Mouse (Mus musculus): ENCODE data around the gene Iffo1.

- TF ChIP-seq POLR2A (IDR thresholded peaks at IDR 0.05; ENCODE audit: low read depth, low read length) (no peak), MAZ (IDR thresholded peaks at IDR 0.05; ENCODE audit: low read depth, low read length) (no peak), POLR2AphosphoS2 (IDR thresholded peaks at IDR 0.05; ENCODE audit: low read depth, low read length) (no peak), CTCF (conservative IDR thresholded peaks at IDR 0.05 in 1 of 2, IDR thresholded peaks at IDR 0.05 in 1 of 2; ENCODE audit: low read depth in 2 of 2, low read length in 2 of 2) (peak; percentile 9 to 20; a peak in 2 of 4 replicates), MAX (IDR thresholded peaks at IDR 0.05; ENCODE audit: low read length) (no peak), ZKSCAN1 (IDR thresholded peaks at IDR 0.05; ENCODE audit: borderline replicate concordance, low read depth, low read length) (no peak), EP300 (IDR thresholded peaks at IDR 0.05; ENCODE audit: low read length) (no peak), UBTF (IDR thresholded peaks at IDR 0.05; ENCODE audit: low read depth, low read length) (no peak), MEF2A (IDR thresholded peaks at IDR 0.05; ENCODE audit: borderline replicate concordance, low read depth, low read length) (no peak), GABPA (IDR thresholded peaks at IDR 0.05; ENCODE audit: insufficient replicate concordance, low read depth, low read length) (no peak), USF1 (IDR thresholded peaks at IDR 0.05; ENCODE audit: low read depth, low read length) (no peak), ZNF384 (IDR thresholded peaks at IDR 0.05; ENCODE audit: low read depth, low read length) (no peak), RAD21 (IDR thresholded peaks at IDR 0.05; ENCODE audit: low read depth, low read length) (no peak)
Measured at GRCm38 (mm10) chr6:125107705-125108104, 37.3 kb upstream of the Iffo1 start.
